Mouse (Mus musculus): ENCODE data around the gene Camk2g.

The Camk2g gene

DNA sequence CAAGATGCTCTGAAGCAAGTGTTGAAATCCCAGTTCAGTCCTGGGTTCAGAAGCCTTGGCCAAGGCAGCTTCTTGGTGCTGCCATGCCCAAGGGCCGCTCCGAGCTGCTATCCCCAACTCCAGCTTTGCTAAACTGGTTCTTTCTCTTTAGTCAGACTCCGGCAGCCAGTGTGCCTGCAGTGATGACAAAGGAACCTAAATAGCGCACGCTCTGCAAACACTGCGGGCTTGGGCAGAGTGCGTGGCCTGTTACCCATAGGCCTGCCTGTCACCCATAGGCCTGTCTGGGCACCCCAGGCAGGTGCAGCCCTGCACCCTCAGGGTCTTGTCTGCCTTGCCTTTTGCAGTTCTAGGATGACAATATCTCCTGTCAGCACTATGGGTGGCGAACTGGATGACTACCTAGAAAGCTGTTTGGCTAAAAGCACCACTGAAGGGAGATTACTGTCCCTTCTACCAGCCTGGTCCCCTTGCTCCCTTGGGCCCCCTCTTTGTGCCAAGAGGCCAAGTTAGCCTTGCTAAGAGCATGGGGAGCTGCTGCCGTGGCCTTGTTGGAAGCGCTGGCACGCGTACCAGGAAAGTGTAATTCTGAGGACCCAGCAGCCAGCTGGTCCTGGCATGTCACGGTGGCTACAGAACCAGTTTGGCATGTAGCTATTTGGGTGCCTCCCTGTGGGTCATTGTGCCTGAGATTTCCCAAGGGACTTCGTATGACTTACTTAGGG, 12.4 kb upstream of the Camk2g start:
- DNase-seq (ENCODE audit: low read depth, low spot score), result no peak

DNA sequence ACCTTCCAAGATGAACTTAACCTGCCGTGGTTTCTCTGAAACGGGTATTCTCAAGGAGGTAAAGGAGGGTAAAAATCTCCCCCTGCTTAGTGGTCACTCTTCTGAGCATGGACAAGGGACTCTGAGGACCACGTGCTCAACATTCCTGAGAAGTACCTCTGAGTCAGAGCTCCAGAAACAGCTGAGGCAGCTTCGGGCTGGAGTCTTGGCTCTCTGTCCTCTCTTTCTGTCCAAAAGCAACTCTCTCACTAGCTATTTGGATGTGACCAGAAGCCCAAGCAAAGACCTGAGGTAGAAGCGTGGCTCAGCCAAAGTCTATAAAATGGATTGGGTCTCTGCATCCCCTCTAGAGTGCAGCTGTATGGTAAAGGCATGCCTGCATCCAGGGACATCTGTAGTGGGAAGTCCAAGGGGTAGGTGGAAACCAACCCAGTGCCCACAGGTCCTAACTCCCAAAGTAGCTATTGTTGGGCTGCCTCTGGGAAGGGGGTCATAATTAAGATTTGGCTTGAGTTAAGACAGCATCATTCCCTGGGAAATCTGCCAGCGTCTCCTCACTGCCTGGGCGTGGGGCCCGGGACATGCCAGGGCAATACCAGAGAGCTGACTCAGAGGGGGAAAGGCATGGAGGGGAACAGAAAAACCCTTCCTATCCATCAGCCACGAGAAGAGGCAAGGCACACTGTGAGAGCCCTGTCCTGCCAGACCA, 11.2 kb upstream of the Camk2g start:
- DNase-seq (ENCODE audit: low read depth, low spot score), result no peak

DNA sequence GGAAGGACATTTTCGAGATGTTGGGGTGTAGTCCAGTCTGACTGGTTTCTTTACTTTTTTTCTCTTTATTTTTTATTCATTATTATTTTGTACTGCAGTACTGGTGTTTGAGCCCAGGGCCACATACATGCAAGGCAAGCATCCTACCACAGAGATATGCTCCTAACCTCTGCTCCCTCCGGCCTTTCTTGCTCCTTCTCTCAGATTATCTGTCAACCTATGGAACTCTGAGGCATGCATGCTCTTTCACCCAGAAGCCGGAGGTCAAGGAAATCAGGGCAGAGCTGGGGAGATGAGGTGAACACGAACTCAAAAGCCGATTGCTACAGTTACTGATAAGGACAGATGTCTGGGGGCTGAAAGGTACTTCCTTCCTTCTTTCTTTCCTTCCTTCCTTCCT, 10.6 kb upstream of the Camk2g start:
- no peak for DNase-seq (ENCODE audit: low read depth, low spot score)

GRCm38 (mm10) chr14:20803606-20803938, 9.7 kb upstream of the Camk2g start:
- DNase-seq (ENCODE audit: low read depth, low spot score), result peak; percentile 82

GRCm38 (mm10) chr14:20802926-20803605, 9.2 kb upstream of the Camk2g start:
- DNase-seq (ENCODE audit: low read depth, low spot score), result no peak

- peak; percentile 88 for DNase-seq (ENCODE audit: low read depth, low spot score)
Observed at GRCm38 (mm10) chr14:20798761-20799160, 4.9 kb upstream of the Camk2g start.

- no peak for DNase-seq (ENCODE audit: low read depth, low spot score)
Observed at GRCm38 (mm10) chr14:20798300-20798699, 4.4 kb upstream of the Camk2g start.

DNA sequence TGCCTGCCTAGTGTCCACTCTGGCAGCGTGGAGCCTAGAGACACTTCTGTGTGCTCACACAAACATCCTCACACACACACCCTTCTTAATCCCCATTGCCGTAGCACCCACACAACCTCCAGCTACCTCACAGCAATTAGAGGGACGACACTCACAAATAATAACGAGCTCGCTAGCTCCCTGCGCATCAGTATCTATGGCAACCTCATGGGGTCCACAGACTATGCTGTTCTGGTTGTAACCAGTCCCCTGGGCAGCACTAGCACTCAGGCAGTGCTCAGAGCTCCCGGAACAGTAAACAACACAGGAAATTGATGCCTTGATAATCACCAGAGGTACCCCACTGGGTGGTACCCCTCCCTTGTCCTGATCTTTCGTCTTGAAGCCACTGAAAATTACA, 2.8 kb upstream of the Camk2g start:
- no peak for DNase-seq (ENCODE audit: low read depth, low spot score)

DNA sequence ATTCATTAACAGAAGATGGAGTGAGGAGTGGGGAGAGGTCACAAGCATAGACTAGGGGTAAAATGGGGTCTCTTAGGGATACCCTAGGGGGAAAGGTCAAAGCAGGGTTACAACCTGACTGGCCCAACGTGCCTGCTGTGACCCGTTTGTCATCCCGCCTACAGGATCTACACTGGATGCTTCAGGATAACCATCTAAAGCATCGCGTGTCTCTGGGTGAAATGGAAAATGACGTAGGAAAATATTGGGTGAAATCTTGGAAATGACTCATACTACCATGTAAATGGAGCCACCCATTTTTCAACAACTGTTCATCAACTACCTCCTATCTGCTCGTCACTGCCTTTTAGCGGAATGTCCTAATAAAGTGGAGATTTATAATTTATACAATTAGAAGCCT, 2.3 kb upstream of the Camk2g start:
- DNase-seq (ENCODE audit: low read depth, low spot score), result no peak

- no peak for DNase-seq (ENCODE audit: low read depth, low spot score)
Observed at GRCm38 (mm10) chr14:20795423-20796152, 1.7 kb upstream of the Camk2g start.

DNA sequence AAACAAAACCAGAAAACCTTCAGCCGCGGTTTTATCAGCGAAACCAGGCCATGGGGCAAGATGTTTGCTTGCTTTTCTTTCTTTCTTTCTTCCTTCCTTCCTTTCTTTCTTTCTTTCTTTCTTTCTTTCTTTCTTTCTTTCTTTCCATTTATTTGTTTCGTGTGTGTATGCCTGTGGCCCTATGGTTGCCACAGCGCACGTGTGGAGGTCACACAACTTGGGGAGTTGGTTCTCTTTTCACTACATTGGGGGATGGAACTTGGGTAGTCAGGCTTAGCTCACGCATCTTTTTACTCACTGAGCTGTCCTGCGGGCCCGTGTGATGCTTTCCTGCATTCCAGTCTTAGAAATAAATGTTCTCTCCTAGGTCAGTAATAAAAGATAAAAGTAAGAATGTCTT, 701 bp upstream of the Camk2g start:
- DNase-seq (ENCODE audit: low read depth, low spot score), result no peak

DNA sequence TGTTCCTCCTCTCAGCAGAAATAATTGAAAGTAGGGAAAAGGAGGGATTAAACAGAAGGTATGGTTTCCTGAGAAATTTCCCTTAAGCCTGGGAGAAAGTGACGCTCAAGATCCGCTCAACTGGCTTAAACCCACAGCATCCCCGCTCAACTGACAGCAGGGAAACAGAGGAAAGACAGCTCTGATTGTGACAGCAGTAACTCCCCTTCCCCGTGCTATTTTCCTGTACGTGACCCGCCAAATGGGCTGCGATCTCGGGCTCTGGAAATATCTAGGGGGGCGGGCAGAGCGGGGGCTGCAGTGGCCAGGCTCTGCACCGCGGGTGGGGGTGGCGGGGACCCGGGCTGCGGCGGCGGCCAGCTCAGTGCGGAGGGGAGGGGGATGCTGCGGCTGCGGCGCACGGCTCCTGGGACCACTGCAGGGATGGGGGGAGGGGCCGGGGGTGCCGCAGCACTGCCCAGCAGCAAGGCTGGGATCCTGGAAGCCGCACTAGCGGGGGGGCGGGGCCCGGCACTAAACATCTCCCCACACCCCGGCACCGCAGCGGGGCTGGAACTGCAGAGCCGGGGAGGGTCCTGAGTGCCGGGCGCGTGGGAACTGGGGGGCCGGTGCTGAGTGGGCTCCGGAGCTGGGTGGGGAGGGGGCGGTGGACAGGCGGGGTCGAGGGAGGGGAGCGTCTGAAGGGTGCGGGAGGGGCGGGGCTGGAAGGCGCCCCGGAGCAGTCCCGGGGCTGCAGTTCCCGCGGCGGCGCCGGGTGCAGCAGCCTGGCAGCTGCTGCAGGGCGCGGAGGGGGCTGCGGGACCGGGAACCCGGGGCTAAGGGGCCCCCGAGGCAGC, 748 bp downstream of the Camk2g start:
- peak; percentile 51 for DNase-seq (ENCODE audit: low read depth, low spot score)

- DNase-seq (ENCODE audit: low read depth, low spot score), result no peak
Observed at GRCm38 (mm10) chr14:20792243-20792921, 1.5 kb downstream of the Camk2g start.

- peak; percentile 10 for DNase-seq (ENCODE audit: low read depth, low spot score)
Observed at GRCm38 (mm10) chr14:20791511-20792242, 2.2 kb downstream of the Camk2g start.

- no peak for DNase-seq (ENCODE audit: low read depth, low spot score)
Observed at GRCm38 (mm10) chr14:20790996-20791395, 2.9 kb downstream of the Camk2g start.

- no peak for DNase-seq (ENCODE audit: low read depth, low spot score)
Observed at GRCm38 (mm10) chr14:20790445-20790844, 3.4 kb downstream of the Camk2g start.

DNA sequence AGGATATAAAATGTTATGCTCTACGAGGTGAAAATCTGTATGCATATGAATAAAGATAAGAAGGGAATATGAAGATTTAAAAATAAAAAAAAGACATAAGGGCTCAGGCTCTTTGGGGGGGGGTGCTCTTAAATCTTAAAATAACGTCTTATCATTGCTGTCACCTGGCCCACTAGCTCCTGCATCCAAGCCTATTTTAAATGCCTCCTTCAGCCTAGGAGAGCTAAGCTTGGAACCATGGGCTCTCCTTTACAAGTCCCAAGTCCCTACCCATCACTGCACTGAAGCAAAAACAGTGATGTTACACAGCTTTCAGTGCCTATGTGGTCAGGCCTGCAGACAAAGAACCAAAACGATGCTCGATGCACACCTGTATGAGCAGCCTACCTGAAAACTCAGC, 4.3 kb downstream of the Camk2g start:
- DNase-seq (ENCODE audit: low read depth, low spot score), result no peak

- DNase-seq (ENCODE audit: low read depth, low spot score), result no peak
Observed at GRCm38 (mm10) chr14:20788151-20788550, 5.7 kb downstream of the Camk2g start.

GRCm38 (mm10) chr14:20786611-20787015, 7.3 kb downstream of the Camk2g start:
- no peak for DNase-seq (ENCODE audit: low read depth, low spot score)

GRCm38 (mm10) chr14:20786020-20786419, 7.9 kb downstream of the Camk2g start:
- DNase-seq (ENCODE audit: low read depth, low spot score), result no peak

All from ES-CJ7 (cell line).